Mouse (Mus musculus): Measurements from ENCODE around the gene Btnl10.
"Not testable (repeated sequence)": the region's sequence is repeated elsewhere in the genome, so short reads cannot be mapped to it uniquely, and the experiment has no call there.

Gene Btnl10

GRCm38 (mm10) chr11:58930254-58930653 is 12.5 kb downstream of the Btnl10 start:
- no peak for DNase-seq (ENCODE audit: low spot score in 2 of 2)

GRCm38 (mm10) chr11:58931576-58931975 is 13.9 kb downstream of the Btnl10 start:
- DNase-seq (ENCODE audit: low spot score in 2 of 2): no peak

GRCm38 (mm10) chr11:58937909-58938308 is 20.2 kb downstream of the Btnl10 start:
- no peak for DNase-seq (ENCODE audit: low spot score in 2 of 2)

- peak; percentile 88 to 94 for DNase-seq (ENCODE audit: low spot score in 2 of 2)
Observed at GRCm38 (mm10) chr11:58938322-58939087, 20.8 kb downstream of the Btnl10 start, which contains the start of gene Rnf187. Rnf187 (minus strand) TSS chr11:58938916.

GRCm38 (mm10) chr11:58939088-58939439 is 21.4 kb downstream of the Btnl10 start:
- DNase-seq (ENCODE audit: low spot score in 2 of 2): no peak

GRCm38 (mm10) chr11:58944136-58944535 is 26.4 kb downstream of the Btnl10 start:
- DNase-seq (ENCODE audit: low spot score in 2 of 2): no peak

GRCm38 (mm10) chr11:58947306-58947705 is 29.6 kb downstream of the Btnl10 start:
- DNase-seq (ENCODE audit: low spot score in 2 of 2): no peak

- peak; percentile 65 to 75 for DNase-seq (ENCODE audit: low spot score in 2 of 2)
Observed at GRCm38 (mm10) chr11:58947798-58948528, 30.3 kb downstream of the Btnl10 start.

GRCm38 (mm10) chr11:58948542-58949479 is 31.1 kb downstream of the Btnl10 start, which contains the start of gene Hist3h2ba:
Hist3h2ba (plus strand) TSS chr11:58948920.
- peak; percentile 87 to 89 for DNase-seq (ENCODE audit: low spot score in 2 of 2)

GRCm38 (mm10) chr11:58949480-58950431 is 32.0 kb downstream of the Btnl10 start:
- peak in 1 of 2 experiments; percentile 60 for DNase-seq (ENCODE audit: low spot score in 2 of 2)

- DNase-seq (ENCODE audit: low spot score in 2 of 2): no peak
Observed at GRCm38 (mm10) chr11:58951210-58951609, 33.5 kb downstream of the Btnl10 start.

- no peak for DNase-seq (ENCODE audit: low spot score in 2 of 2)
Observed at GRCm38 (mm10) chr11:58953351-58954169, 35.9 kb downstream of the Btnl10 start.

- not testable (repeated sequence) for DNase-seq (ENCODE audit: low spot score in 2 of 2)
Observed at GRCm38 (mm10) chr11:58954170-58954419, 36.4 kb downstream of the Btnl10 start.

GRCm38 (mm10) chr11:58954420-58955142 is 36.9 kb downstream of the Btnl10 start, which contains the start of the genes Hist3h2a and Trim17:
Hist3h2a (plus strand) TSS chr11:58954685.
Trim17 (plus strand) TSS chr11:58954685.
- peak; percentile 88 to 97 for DNase-seq (ENCODE audit: low spot score in 2 of 2)

GRCm38 (mm10) chr11:58955143-58955867 is 37.6 kb downstream of the Btnl10 start:
- DNase-seq (ENCODE audit: low spot score in 2 of 2): no peak

- no peak for DNase-seq (ENCODE audit: low spot score in 2 of 2)
Observed at GRCm38 (mm10) chr11:58955868-58956257, 38.2 kb downstream of the Btnl10 start.

GRCm38 (mm10) chr11:58957226-58957914 is 39.7 kb downstream of the Btnl10 start:
- peak in 1 of 2 experiments; percentile 51 for DNase-seq (ENCODE audit: low spot score in 2 of 2)

- DNase-seq (ENCODE audit: low spot score in 2 of 2): no peak
Observed at GRCm38 (mm10) chr11:58958536-58958935, 40.8 kb downstream of the Btnl10 start.

All from frontal cortex, postnatal 36 days (tissue).